Mouse (Mus musculus) limb, embryonic 11.5 days (tissue): ENCODE results near the gene Wdr83. TPM values are rescaled to one million over a fixed set of nuclear protein-coding genes. Genes with fewer than 3 reads are reported as not detected.

Experiments used
- ATAC-seq: fragments of 200-750 bp; cut with Nextera tagmentation; 2 replicates; pipeline ENCODE4 v1.8.0; 2017; ENCODE audit warnings: low read depth; ENCODE audit not compliant: insufficient number of reproducible peaks, low FRiP score, low TSS enrichment
- DNase-seq: peaks from one replicate; pipeline ENCODE4 v3.0.0-alpha.2; 2015; ENCODE audit warnings: low spot score
- H3K27ac ChIP-seq: fragments of 300-500 bp; sonication (generic); replicated peaks from 2 replicates; pipeline ENCODE4 v1.5.1; 2014; ENCODE audit warnings: low read depth, mild to moderate bottlenecking, low read length
- H3K27me3 ChIP-seq: fragments of 300-500 bp; sonication (generic); 2 replicates; pipeline ENCODE4 v1.6.1; 2014; ENCODE audit warnings: mild to moderate bottlenecking, low read length, mixed read lengths; ENCODE audit not compliant: control insufficient read depth, insufficient read depth
- H3K36me3 ChIP-seq: fragments of 300-500 bp; sonication (generic); 2 replicates; pipeline ENCODE4 v1.6.1; 2014; ENCODE audit warnings: mild to moderate bottlenecking, low read length, moderate library complexity, mixed read lengths; ENCODE audit not compliant: control insufficient read depth, insufficient read depth
- H3K4me1 ChIP-seq: fragments of 300-500 bp; sonication (generic); 2 replicates; pipeline ENCODE4 v1.6.1; 2014; ENCODE audit warnings: low read length, mixed read lengths; ENCODE audit not compliant: control insufficient read depth, insufficient read depth
- H3K4me2 ChIP-seq: fragments of 300-500 bp; sonication (generic); 2 replicates; pipeline ENCODE4 v1.6.1; 2014; ENCODE audit warnings: low read depth, mild to moderate bottlenecking, moderate library complexity; ENCODE audit not compliant: severe bottlenecking
- H3K4me3 ChIP-seq: fragments of 300-500 bp; sonication (generic); 2 replicates; pipeline ENCODE4 v1.5.1; 2014; ENCODE audit warnings: low read depth, low read length
- H3K9ac ChIP-seq: fragments of 300-500 bp; sonication (generic); 2 replicates; pipeline ENCODE4 v1.6.1; 2014; ENCODE audit warnings: mild to moderate bottlenecking, low read length
- H3K9me3 ChIP-seq: fragments of 300-500 bp; sonication (generic); 2 replicates; pipeline ENCODE4 v1.6.1; 2016; ENCODE audit warnings: low read length; ENCODE audit not compliant: control insufficient read depth
- WGBS: fragments of 180-500 bp; shearing (Covaris S2); extraction: QIAGEN DNeasy Blood & Tissue Kit; methylation state at CpG from one replicate; pipeline ENCODE4 v1.1.7; 2014; 5-methylcytosine and 5-hydroxymethylcytosine counted together
- polyA plus RNA-seq: library from polyadenylated mRNA; unstranded; fragments of >200 nt; fragmentation: Nextera tagmentation; extraction: Ambion mirVana; gene quantifications from 2 replicates; pipeline ENCODE4 v1.2.1, GENCODE M21; 2014

Wdr83 gene
- polyA plus RNA-seq, 1 experiment from 2014 or later, result 57.7 TPM

- WGBS, result under 1% methylated on average over 15 of the region's 15 CpGs
- peaks cover 14% of the 10 kb centered on the region for H3K36me3 ChIP-seq
- 0 out of 2 replicates have a peak, but pooled peaks have one; percentile 3 for ATAC-seq
Measured at GRCm38 (mm10) chr8:85035728-85036310, 45.3 kb downstream of the Wdr83 start.

GRCm38 (mm10) chr8:85035165-85035727, 45.9 kb downstream of the Wdr83 start:
- Histone ChIP-seq H3K4me2 (peak overlapping the region; percentile 65), H3K27me3 (no peaks in the 10 kb centered on the region), H3K4me1 (peaks cover 9% of the 10 kb centered on the region; the same call in 1 of the 2 replicates), H3K27ac (no peak overlapping the region), H3K9ac (peak overlapping the region; percentile 49), H3K4me3 (peak overlapping the region; percentile 63), H3K36me3 (peaks cover 12% of the 10 kb centered on the region; the same call in 1 of the 2 replicates), H3K9me3 (no peaks in the 10 kb centered on the region)
- ATAC-seq (no peak), DNase-seq (no peak)
- 8% methylated on average over 12 of the region's 12 CpGs for WGBS

More at GRCm38 (mm10) chr8:85035728-85036310, 45.3 kb downstream of the Wdr83 start:
- H3K27ac ChIP-seq, result peak overlapping the region; percentile 72
- peak overlapping the region; percentile 63 for H3K4me3 ChIP-seq
- peak overlapping the region; percentile 65 for H3K4me2 ChIP-seq
- peak; percentile 58 for DNase-seq
- H3K27me3 ChIP-seq, result no peaks in the 10 kb centered on the region
- peak overlapping the region; percentile 49 for H3K9ac ChIP-seq
- peaks cover 9% of the 10 kb centered on the region; the same call in 1 of the 2 replicates for H3K4me1 ChIP-seq
- H3K9me3 ChIP-seq, result no peaks in the 10 kb centered on the region

GRCm38 (mm10) chr8:85034764-85035163, 46.3 kb downstream of the Wdr83 start:
- Histone ChIP-seq H3K9me3 (no peaks in the 10 kb centered on the region), H3K27ac (no peak overlapping the region), H3K36me3 (peaks cover 15% of the 10 kb centered on the region; the same call in 1 of the 2 replicates), H3K4me2 (peak overlapping the region; percentile 65), H3K9ac (peak overlapping the region; percentile 40; the same call in 1 of the 2 replicates), H3K4me1 (peaks cover 9% of the 10 kb centered on the region; the same call in 1 of the 2 replicates), H3K27me3 (no peaks in the 10 kb centered on the region), H3K4me3 (peak overlapping the region; percentile 63)
- 5% methylated on average over 13 of the region's 13 CpGs for WGBS
- no peak for ATAC-seq
- peak; percentile 86 for DNase-seq

GRCm38 (mm10) chr8:85033867-85034266, 47.2 kb downstream of the Wdr83 start:
- Histone ChIP-seq H3K27ac (no peak overlapping the region), H3K36me3 (peaks cover 19% of the 10 kb centered on the region), H3K4me1 (peaks cover 8% of the 10 kb centered on the region; the same call in 1 of the 2 replicates), H3K4me3 (no peak overlapping the region), H3K9ac (no peak overlapping the region), H3K27me3 (no peaks in the 10 kb centered on the region), H3K4me2 (no peak overlapping the region), H3K9me3 (no peaks in the 10 kb centered on the region)
- DNase-seq (no peak), ATAC-seq (no peak)
- WGBS, result 62% methylated on average over 1 of the region's 1 CpGs

- no peak overlapping the region for H3K4me2 ChIP-seq
- WGBS, result 85% methylated on average over 4 of the region's 4 CpGs
- no peaks in the 10 kb centered on the region for H3K27me3 ChIP-seq
- peaks cover 19% of the 10 kb centered on the region for H3K36me3 ChIP-seq
- no peak overlapping the region for H3K4me3 ChIP-seq
- no peak for DNase-seq
- no peaks in the 10 kb centered on the region for H3K9me3 ChIP-seq
- no peak overlapping the region for H3K9ac ChIP-seq
- peaks cover 14% of the 10 kb centered on the region; the same call in 1 of the 2 replicates for H3K4me1 ChIP-seq
- H3K27ac ChIP-seq, result no peak overlapping the region
- ATAC-seq, result no peak
Measured at GRCm38 (mm10) chr8:85032622-85033311, 48.3 kb downstream of the Wdr83 start.

- Histone ChIP-seq H3K27me3 (no peaks in the 10 kb centered on the region), H3K9ac (no peak overlapping the region), H3K4me2 (no peak overlapping the region; the same call in 1 of the 2 replicates), H3K9me3 (no peaks in the 10 kb centered on the region), H3K4me1 (peaks cover 9% of the 10 kb centered on the region; the same call in 1 of the 2 replicates), H3K27ac (no peak overlapping the region), H3K36me3 (peaks cover 19% of the 10 kb centered on the region), H3K4me3 (no peak overlapping the region)
- whole genome bisulfite sequencing, result 93% methylated on average over 14 of the region's 14 CpGs
- ATAC-seq (no peak), DNase-seq (no peak)
Measured at GRCm38 (mm10) chr8:85029271-85029670, 51.8 kb downstream of the Wdr83 start.

- Histone ChIP-seq H3K27ac (no peak overlapping the region), H3K36me3 (peaks cover 22% of the 10 kb centered on the region), H3K9ac (peak overlapping the region; percentile 34), H3K4me2 (peak overlapping the region; percentile 58), H3K27me3 (no peaks in the 10 kb centered on the region), H3K9me3 (no peaks in the 10 kb centered on the region), H3K4me1 (peaks cover 11% of the 10 kb centered on the region; the same call in 1 of the 2 replicates), H3K4me3 (peak overlapping the region; percentile 99)
- no peak for DNase-seq
- no peak for ATAC-seq
- WGBS, result 42% methylated on average over 2 of the region's 2 CpGs
Measured at GRCm38 (mm10) chr8:85027922-85028321, 53.2 kb downstream of the Wdr83 start.

- 1% methylated on average over 13 of the region's 13 CpGs for WGBS
- ATAC-seq (no peak), DNase-seq (no peak)
- H3K27ac ChIP-seq, result peak overlapping the region; percentile 82; the same call in 1 of the 2 replicates
- H3K4me2 ChIP-seq, result peak overlapping the region; percentile 58
- no peaks in the 10 kb centered on the region for H3K9me3 ChIP-seq
- H3K4me1 ChIP-seq, result peaks cover 11% of the 10 kb centered on the region; the same call in 1 of the 2 replicates
- H3K4me3 ChIP-seq, result peak overlapping the region; percentile 99
- H3K27me3 ChIP-seq, result no peaks in the 10 kb centered on the region
- peak overlapping the region; percentile 99 for H3K9ac ChIP-seq
- peaks cover 22% of the 10 kb centered on the region for H3K36me3 ChIP-seq
Measured at GRCm38 (mm10) chr8:85027516-85027855, 53.6 kb downstream of the Wdr83 start.
